Mouse (Mus musculus) midbrain, embryonic 16.5 days (tissue): ENCODE results near the gene Tcf15. TPM values are rescaled to one million over a fixed set of nuclear protein-coding genes. Genes with fewer than 3 reads are reported as not detected.

Experiments
- ATAC-seq: fragments of 200-750 bp; cut with Nextera tagmentation; 2 replicates; pipeline ENCODE4 v1.8.0; 2017; ENCODE audit warnings: moderate TSS enrichment
- H3K27ac ChIP-seq: fragments of 300-500 bp; sonication (generic); 2 replicates; pipeline ENCODE4 v1.5.1; 2014; ENCODE audit warnings: mild to moderate bottlenecking, low read length, mixed read lengths
- H3K27me3 ChIP-seq: fragments of 300-500 bp; sonication (generic); 2 replicates; pipeline ENCODE4 v1.6.1; 2014; ENCODE audit warnings: low read depth, low read length, mixed read lengths; ENCODE audit not compliant: control insufficient read depth, insufficient read depth
- H3K36me3 ChIP-seq: fragments of 300-500 bp; sonication (generic); 2 replicates; pipeline ENCODE4 v1.6.1; 2014; ENCODE audit warnings: mild to moderate bottlenecking, low read length, moderate library complexity, mixed read lengths; ENCODE audit not compliant: control insufficient read depth, insufficient read depth
- H3K4me1 ChIP-seq: fragments of 300-500 bp; sonication (generic); 2 replicates; pipeline ENCODE4 v1.6.1; 2014; ENCODE audit warnings: mild to moderate bottlenecking, low read length, mixed read lengths; ENCODE audit not compliant: control insufficient read depth, insufficient read depth
- H3K4me2 ChIP-seq: fragments of 300-500 bp; sonication (generic); 2 replicates; pipeline ENCODE4 v1.6.1; 2014; ENCODE audit warnings: mild to moderate bottlenecking, low read length, mixed read lengths
- H3K4me3 ChIP-seq: fragments of 300-500 bp; sonication (generic); 2 replicates; pipeline ENCODE4 v1.5.1; 2014; ENCODE audit warnings: low read depth, mild to moderate bottlenecking, low read length, moderate library complexity, mixed read lengths
- H3K9ac ChIP-seq: fragments of 300-500 bp; sonication (generic); 2 replicates; pipeline ENCODE4 v1.6.1; 2014; ENCODE audit warnings: low read depth, low read length, mixed read lengths
- H3K9me3 ChIP-seq: fragments of 300-500 bp; sonication (generic); replicated peaks from 2 replicates; pipeline ENCODE4 v1.6.1; 2014; ENCODE audit warnings: mild to moderate bottlenecking, low read length, mixed read lengths; ENCODE audit not compliant: control insufficient read depth, poor library complexity, severe bottlenecking
- WGBS: fragments of 180-500 bp; shearing (Covaris S2); extraction: QIAGEN DNeasy Blood & Tissue Kit; methylation state at CpG from one replicate; pipeline ENCODE4 v1.1.7; 2014; 5-methylcytosine and 5-hydroxymethylcytosine counted together
- polyA plus RNA-seq: library from polyadenylated mRNA; unstranded; fragments of >200 nt; fragmentation: Nextera tagmentation; extraction: Ambion mirVana; gene quantifications from 2 replicates; pipeline ENCODE4 v1.2.1, GENCODE M21; 2015

Gene Tcf15
- polyA plus RNA-seq, 1 experiment from 2014 or later = 0.69 TPM

GRCm38 (mm10) chr2:152114057-152114975 is 29.0 kb upstream of the Tcf15 start:
- H3K4me2 ChIP-seq = peak overlapping the region; percentile 76
- H3K36me3 ChIP-seq = no peaks in the 10 kb centered on the region
- H3K4me3 ChIP-seq = peak overlapping the region; percentile 34
- no peaks in the 10 kb centered on the region for H3K9me3 ChIP-seq
- H3K9ac ChIP-seq = peak overlapping the region; percentile 69
- no peaks in the 10 kb centered on the region for H3K27me3 ChIP-seq
- H3K27ac ChIP-seq = no peak overlapping the region
- WGBS = 11% methylated on average over 36 of the region's 36 CpGs
- H3K4me1 ChIP-seq = peaks cover 7% of the 10 kb centered on the region
- ATAC-seq = peak; percentile 36; the same call in 1 of the 2 replicates

- no peak overlapping the region for H3K9ac ChIP-seq
- H3K9me3 ChIP-seq = no peaks in the 10 kb centered on the region
- no peaks in the 10 kb centered on the region for H3K36me3 ChIP-seq
- no peaks in the 10 kb centered on the region for H3K27me3 ChIP-seq
- no peak overlapping the region for H3K4me2 ChIP-seq
- H3K4me1 ChIP-seq = peaks cover 7% of the 10 kb centered on the region
- no peak for ATAC-seq
- 83% methylated on average over 7 of the region's 7 CpGs for WGBS
- H3K27ac ChIP-seq = no peak overlapping the region
- no peak overlapping the region for H3K4me3 ChIP-seq
Observed at GRCm38 (mm10) chr2:152117694-152118093, 25.7 kb upstream of the Tcf15 start.

GRCm38 (mm10) chr2:152119228-152119865 is 24.0 kb upstream of the Tcf15 start:
- no peak overlapping the region for H3K27ac ChIP-seq
- 40% methylated on average over 6 of the region's 6 CpGs for WGBS
- ATAC-seq = no peak
- no peaks in the 10 kb centered on the region for H3K9me3 ChIP-seq
- no peaks in the 10 kb centered on the region for H3K27me3 ChIP-seq
- no peak overlapping the region for H3K4me2 ChIP-seq
- H3K9ac ChIP-seq = no peak overlapping the region
- no peaks in the 10 kb centered on the region for H3K36me3 ChIP-seq
- no peak overlapping the region for H3K4me3 ChIP-seq
- H3K4me1 ChIP-seq = peaks cover 7% of the 10 kb centered on the region

- 79% methylated on average over 9 of the region's 9 CpGs for WGBS
- no peaks in the 10 kb centered on the region for H3K4me1 ChIP-seq
Observed at GRCm38 (mm10) chr2:152122896-152123295, 20.5 kb upstream of the Tcf15 start.

GRCm38 (mm10) chr2:152128597-152128996 is 14.8 kb upstream of the Tcf15 start:
- Histone ChIP-seq H3K4me2 (no peak overlapping the region), H3K36me3 (no peaks in the 10 kb centered on the region), H3K9me3 (no peaks in the 10 kb centered on the region), H3K4me3 (no peak overlapping the region), H3K9ac (no peak overlapping the region), H3K27me3 (no peaks in the 10 kb centered on the region), H3K27ac (no peak overlapping the region), H3K4me1 (no peaks in the 10 kb centered on the region)
- 74% methylated on average over 2 of the region's 2 CpGs for WGBS
- no peak for ATAC-seq

More at GRCm38 (mm10) chr2:152122896-152123295, 20.5 kb upstream of the Tcf15 start:
- H3K27ac ChIP-seq = no peak overlapping the region
- H3K9ac ChIP-seq = no peak overlapping the region
- no peak for ATAC-seq
- H3K36me3 ChIP-seq = no peaks in the 10 kb centered on the region
- no peak overlapping the region for H3K4me2 ChIP-seq
- no peak overlapping the region for H3K4me3 ChIP-seq
- no peaks in the 10 kb centered on the region for H3K27me3 ChIP-seq
- H3K9me3 ChIP-seq = no peaks in the 10 kb centered on the region

GRCm38 (mm10) chr2:152129778-152130177 is 13.6 kb upstream of the Tcf15 start:
- no peak for ATAC-seq
- 75% methylated on average over 3 of the region's 3 CpGs for WGBS
- Histone ChIP-seq H3K36me3 (no peaks in the 10 kb centered on the region), H3K9ac (no peak overlapping the region), H3K4me1 (no peaks in the 10 kb centered on the region), H3K4me2 (no peak overlapping the region), H3K9me3 (no peaks in the 10 kb centered on the region), H3K27me3 (no peaks in the 10 kb centered on the region), H3K27ac (no peak overlapping the region), H3K4me3 (no peak overlapping the region)

GRCm38 (mm10) chr2:152132016-152132415 is 11.3 kb upstream of the Tcf15 start:
- H3K27ac ChIP-seq = no peak overlapping the region
- WGBS = 68% methylated on average over 9 of the region's 9 CpGs
- H3K4me2 ChIP-seq = no peak overlapping the region
- H3K4me3 ChIP-seq = no peak overlapping the region
- no peak for ATAC-seq
- H3K9ac ChIP-seq = no peak overlapping the region
- no peaks in the 10 kb centered on the region for H3K27me3 ChIP-seq
- H3K4me1 ChIP-seq = no peaks in the 10 kb centered on the region
- H3K9me3 ChIP-seq = no peaks in the 10 kb centered on the region
- H3K36me3 ChIP-seq = no peaks in the 10 kb centered on the region

GRCm38 (mm10) chr2:152132691-152133090 is 10.7 kb upstream of the Tcf15 start:
- no peaks in the 10 kb centered on the region for H3K9me3 ChIP-seq
- 81% methylated on average over 8 of the region's 8 CpGs for WGBS
- H3K4me1 ChIP-seq = no peaks in the 10 kb centered on the region
- ATAC-seq = no peak
- H3K4me2 ChIP-seq = no peak overlapping the region
- H3K4me3 ChIP-seq = no peak overlapping the region
- H3K9ac ChIP-seq = no peak overlapping the region
- no peaks in the 10 kb centered on the region for H3K27me3 ChIP-seq
- H3K27ac ChIP-seq = no peak overlapping the region
- H3K36me3 ChIP-seq = no peaks in the 10 kb centered on the region
